Mouse (Mus musculus): Measurements from ENCODE around the gene Sypl. TPM values are rescaled to one million over a fixed set of nuclear protein-coding genes. Genes with fewer than 3 reads are reported as not detected.

Sypl gene
- total RNA-seq, 2 experiments from 2014 or later: 50.6 to 117 TPM

GRCm38 (mm10) chr12:32941141-32941540 lies 12.6 kb upstream of the Sypl start:
- ATAC-seq (ENCODE audit: poor library complexity, severe bottlenecking): no peak

GRCm38 (mm10) chr12:32943347-32943746 lies 10.3 kb upstream of the Sypl start:
- peak; percentile 36; the same call in 1 of the 2 replicates for ATAC-seq (ENCODE audit: poor library complexity, severe bottlenecking)

- ATAC-seq (ENCODE audit: poor library complexity, severe bottlenecking): peak; percentile 90
Observed at GRCm38 (mm10) chr12:32943951-32944350, 9.7 kb upstream of the Sypl start.

- ATAC-seq (ENCODE audit: poor library complexity, severe bottlenecking): no peak
Observed at GRCm38 (mm10) chr12:32944884-32945454, 8.7 kb upstream of the Sypl start.

DNA sequence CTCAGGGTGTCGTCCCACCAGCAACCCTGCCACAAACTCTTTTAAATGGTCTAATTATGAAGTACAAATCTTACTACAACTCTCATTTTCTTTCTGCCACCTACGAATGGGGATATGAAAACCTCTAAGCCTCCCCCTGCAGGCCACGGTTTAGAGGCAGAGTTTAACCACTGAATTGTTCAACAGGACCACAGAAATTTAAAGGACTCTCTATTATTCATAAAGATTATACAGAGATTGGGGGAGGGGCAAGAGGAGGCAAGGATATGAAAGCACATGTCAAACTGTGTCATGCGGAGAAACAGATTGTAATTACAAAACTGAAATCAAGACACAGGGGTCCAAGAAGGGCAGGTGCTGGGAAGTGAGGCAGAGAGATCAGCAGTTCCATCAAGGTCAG lies 7.3 kb upstream of the Sypl start:
- no peak for ATAC-seq (ENCODE audit: poor library complexity, severe bottlenecking)

DNA sequence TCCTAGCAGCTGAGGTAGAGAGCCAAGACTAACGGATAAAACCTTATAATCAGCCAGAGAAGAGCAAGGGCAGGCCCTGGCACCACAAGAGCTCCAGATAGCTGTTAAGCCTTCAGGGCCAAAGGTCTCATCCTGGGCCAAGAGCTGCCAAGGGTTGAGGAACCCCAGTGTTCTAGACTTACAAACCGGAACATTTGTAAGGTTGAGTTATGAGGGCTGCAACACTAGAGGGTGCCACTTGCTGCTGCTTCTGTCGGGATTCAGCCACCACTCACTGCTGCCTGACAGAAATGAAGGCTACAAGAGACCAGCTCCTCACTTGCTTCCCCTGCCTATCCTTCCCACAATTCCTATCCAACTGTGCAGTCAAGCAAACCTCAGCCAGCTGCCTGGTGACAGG lies 1.3 kb upstream of the Sypl start:
- peak; percentile 36 for ATAC-seq (ENCODE audit: poor library complexity, severe bottlenecking)

- no peak for ATAC-seq (ENCODE audit: poor library complexity, severe bottlenecking)
Observed at GRCm38 (mm10) chr12:32953066-32953465, 625 bp upstream of the Sypl start.

- peak; percentile 52 for ATAC-seq (ENCODE audit: poor library complexity, severe bottlenecking)
Observed at GRCm38 (mm10) chr12:32954216-32955021, 728 bp downstream of the Sypl start.

DNA sequence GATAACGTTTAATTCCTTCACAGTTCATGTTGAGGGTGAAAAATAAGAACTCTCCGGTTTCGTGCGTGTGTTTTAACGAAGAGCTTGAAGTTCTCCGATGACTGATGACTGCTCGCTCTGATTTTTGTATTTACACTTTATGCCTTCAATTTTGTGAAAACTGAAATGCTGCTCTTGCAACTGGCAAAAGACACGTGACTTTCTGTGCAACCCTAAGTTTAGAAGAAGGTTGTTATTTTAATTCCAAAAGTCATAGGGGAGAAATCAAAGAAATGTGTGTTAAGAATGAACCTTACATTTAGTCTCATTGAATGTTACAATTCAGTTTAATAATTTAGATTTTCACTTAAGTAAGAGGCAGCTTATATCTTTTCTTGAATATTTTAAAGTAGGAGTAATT lies 1.3 kb downstream of the Sypl start:
- no peak for ATAC-seq (ENCODE audit: poor library complexity, severe bottlenecking)

GRCm38 (mm10) chr12:32957211-32957610 lies 3.5 kb downstream of the Sypl start:
- no peak for ATAC-seq (ENCODE audit: poor library complexity, severe bottlenecking)

GRCm38 (mm10) chr12:32962132-32962531 lies 8.4 kb downstream of the Sypl start:
- ATAC-seq (ENCODE audit: poor library complexity, severe bottlenecking): no peak

GRCm38 (mm10) chr12:32963858-32964257 lies 10.2 kb downstream of the Sypl start:
- peak; percentile 63; the same call in 1 of the 2 replicates for ATAC-seq (ENCODE audit: poor library complexity, severe bottlenecking)

- ATAC-seq (ENCODE audit: poor library complexity, severe bottlenecking): no peak
Observed at GRCm38 (mm10) chr12:32972287-32972686, 18.6 kb downstream of the Sypl start.

GRCm38 (mm10) chr12:32974893-32975292 lies 21.2 kb downstream of the Sypl start:
- no peak for ATAC-seq (ENCODE audit: poor library complexity, severe bottlenecking)

- no peak for ATAC-seq (ENCODE audit: poor library complexity, severe bottlenecking)
Observed at GRCm38 (mm10) chr12:32975501-32975900, 21.8 kb downstream of the Sypl start.

DNA sequence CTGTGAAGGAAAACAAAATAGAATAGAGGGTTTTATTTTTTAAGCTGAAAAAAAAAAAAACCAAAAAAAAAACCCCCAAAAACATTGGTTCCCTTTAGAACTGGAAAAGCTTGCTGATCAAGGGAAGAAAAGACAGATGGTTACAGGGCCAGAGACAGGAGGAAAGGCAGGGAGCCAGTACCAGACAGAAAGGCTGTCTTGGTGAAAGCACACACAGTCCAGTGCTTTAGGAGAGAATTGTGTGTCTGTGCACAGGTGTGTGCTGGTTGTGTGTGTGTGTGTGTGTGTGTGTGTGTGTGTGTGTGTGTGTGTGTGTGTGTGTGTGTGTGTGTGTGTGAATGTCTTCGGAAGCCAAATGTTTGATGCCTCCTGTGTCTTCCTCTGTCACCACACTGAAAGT lies 28.9 kb downstream of the Sypl start:
- no peak for ATAC-seq (ENCODE audit: poor library complexity, severe bottlenecking)

DNA sequence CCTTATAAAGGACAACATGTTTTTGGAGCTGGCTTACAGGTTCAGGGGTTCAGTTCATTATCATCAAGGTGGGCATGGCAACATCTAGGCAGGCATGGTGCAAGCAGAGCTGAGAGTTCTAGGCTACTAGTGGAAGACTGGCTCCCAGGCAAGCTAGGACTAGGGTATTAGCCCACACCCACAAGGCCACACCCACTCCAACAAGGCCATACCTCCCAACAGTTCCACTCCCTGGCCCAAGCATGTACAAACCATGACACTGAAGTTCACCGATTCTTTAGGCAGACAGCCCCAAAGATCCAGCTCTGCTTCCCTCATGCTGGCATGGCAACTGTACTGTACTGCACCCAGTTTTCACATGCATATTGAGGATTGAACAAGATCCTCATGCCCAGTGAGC lies 29.4 kb downstream of the Sypl start:
- ATAC-seq (ENCODE audit: poor library complexity, severe bottlenecking): no peak

GRCm38 (mm10) chr12:32986284-32986683 lies 32.6 kb downstream of the Sypl start:
- ATAC-seq (ENCODE audit: poor library complexity, severe bottlenecking): no peak

DNA sequence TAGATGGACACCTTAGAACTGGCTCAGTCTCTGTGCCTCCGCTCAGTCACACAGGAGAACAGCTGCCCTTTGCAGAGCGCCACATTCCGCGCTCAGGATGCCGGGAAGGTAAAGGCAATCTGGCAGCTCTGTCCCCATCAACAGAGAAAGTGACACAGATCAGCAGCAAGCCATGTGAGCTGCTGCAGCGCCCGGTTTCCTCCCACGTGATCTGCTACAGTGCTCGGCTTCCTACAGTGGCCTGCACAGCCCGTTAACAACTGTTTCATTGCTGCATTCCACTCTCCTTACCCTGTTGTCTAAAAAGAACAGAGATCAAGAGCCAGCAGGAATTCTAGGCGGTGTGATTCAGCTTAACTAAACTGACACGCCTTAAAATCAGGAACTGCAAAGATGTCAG lies 36.0 kb downstream of the Sypl start:
- ATAC-seq (ENCODE audit: poor library complexity, severe bottlenecking): no peak

- ATAC-seq (ENCODE audit: poor library complexity, severe bottlenecking): no peak
Observed at GRCm38 (mm10) chr12:32994081-32994480, 40.4 kb downstream of the Sypl start.

- ATAC-seq (ENCODE audit: poor library complexity, severe bottlenecking): no peak
Observed at GRCm38 (mm10) chr12:32995081-32995834, 41.6 kb downstream of the Sypl start.

DNA sequence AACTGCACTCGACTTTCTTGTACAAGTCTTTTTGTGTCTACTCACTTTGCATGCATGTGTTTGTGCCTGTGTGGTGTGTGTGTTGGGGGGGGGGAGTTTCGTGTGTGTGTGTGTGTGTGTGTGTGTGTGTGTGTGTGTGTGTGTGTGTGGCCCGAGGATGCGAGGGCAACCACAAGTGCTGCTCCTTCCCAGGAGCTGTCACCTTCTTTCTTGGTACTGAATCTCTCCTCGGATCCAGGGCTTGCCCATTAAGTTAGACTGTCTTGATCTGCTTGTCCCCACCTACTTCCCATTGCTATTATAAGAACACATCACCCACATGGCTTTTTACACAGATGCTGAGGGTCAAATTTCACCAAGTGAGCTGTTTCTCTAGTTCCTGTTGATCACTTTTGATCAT lies 45.1 kb downstream of the Sypl start:
- no peak for ATAC-seq (ENCODE audit: poor library complexity, severe bottlenecking)

Measured in megakaryocyte, adult 5-6 weeks (primary cell).